Mouse (Mus musculus): ENCODE results near the gene Igdcc3. TPM values are rescaled to one million over a fixed set of nuclear protein-coding genes. Genes with fewer than 3 reads are reported as not detected.

Igdcc3 gene
- polyA plus RNA-seq, 1 experiment from 2014 or later = 0.52 TPM

- H3K4me3 ChIP-seq = peak overlapping the region; percentile 42
- no peaks in the 10 kb centered on the region for H3K36me3 ChIP-seq
- ATAC-seq (ENCODE audit: insufficient number of reproducible peaks, low FRiP score, low TSS enrichment, low read depth) = no peak
- H3K27me3 ChIP-seq = peaks cover 72% of the 10 kb centered on the region
- under 1% methylated on average over 65 of the region's 69 CpGs for whole genome bisulfite sequencing
- H3K9me3 ChIP-seq = no peaks in the 10 kb centered on the region
- peaks cover 12% of the 10 kb centered on the region for H3K4me1 ChIP-seq
- H3K27ac ChIP-seq = no peak overlapping the region
- peak overlapping the region; percentile 23; the same call in 1 of the 2 replicates for H3K9ac ChIP-seq
- peak overlapping the region; percentile 80 for H3K4me2 ChIP-seq
Observed at GRCm38 (mm10) chr9:65162711-65163639, 22.0 kb downstream of the Igdcc3 start.

GRCm38 (mm10) chr9:65164870-65165269 lies 23.9 kb downstream of the Igdcc3 start:
- H3K4me1 ChIP-seq = peaks cover 21% of the 10 kb centered on the region
- WGBS = 19% methylated on average over 1 of the region's 1 CpGs

GRCm38 (mm10) chr9:65166386-65166785 lies 25.4 kb downstream of the Igdcc3 start:
- ATAC-seq (ENCODE audit: insufficient number of reproducible peaks, low FRiP score, low TSS enrichment, low read depth) = no peak
- no peak overlapping the region for H3K9ac ChIP-seq
- no peak overlapping the region for H3K4me2 ChIP-seq
- H3K9me3 ChIP-seq = no peaks in the 10 kb centered on the region
- peaks cover 23% of the 10 kb centered on the region for H3K4me1 ChIP-seq
- H3K27me3 ChIP-seq = peaks cover 47% of the 10 kb centered on the region
- H3K27ac ChIP-seq = no peak overlapping the region
- H3K4me3 ChIP-seq = no peak overlapping the region
- WGBS = 31% methylated on average over 9 of the region's 9 CpGs
- no peaks in the 10 kb centered on the region for H3K36me3 ChIP-seq

More at GRCm38 (mm10) chr9:65164870-65165269, 23.9 kb downstream of the Igdcc3 start:
- Histone ChIP-seq H3K27me3 (peaks cover 61% of the 10 kb centered on the region), H3K9ac (no peak overlapping the region), H3K4me2 (no peak overlapping the region), H3K36me3 (no peaks in the 10 kb centered on the region), H3K4me3 (no peak overlapping the region), H3K9me3 (no peaks in the 10 kb centered on the region), H3K27ac (no peak overlapping the region)
- ATAC-seq (ENCODE audit: insufficient number of reproducible peaks, low FRiP score, low TSS enrichment, low read depth) = no peak

GRCm38 (mm10) chr9:65168534-65168933 lies 27.5 kb downstream of the Igdcc3 start:
- Histone ChIP-seq H3K4me3 (no peak overlapping the region), H3K4me1 (peaks cover 12% of the 10 kb centered on the region), H3K9ac (no peak overlapping the region), H3K9me3 (no peaks in the 10 kb centered on the region), H3K4me2 (no peak overlapping the region), H3K36me3 (no peaks in the 10 kb centered on the region), H3K27me3 (peaks cover 41% of the 10 kb centered on the region), H3K27ac (no peak overlapping the region)
- WGBS = 21% methylated on average over 6 of the region's 6 CpGs
- no peak for ATAC-seq (ENCODE audit: insufficient number of reproducible peaks, low FRiP score, low TSS enrichment, low read depth)

GRCm38 (mm10) chr9:65168952-65169351 lies 28.0 kb downstream of the Igdcc3 start:
- H3K4me2 ChIP-seq = no peak overlapping the region
- no peak overlapping the region for H3K9ac ChIP-seq
- no peaks in the 10 kb centered on the region for H3K9me3 ChIP-seq
- H3K4me3 ChIP-seq = no peak overlapping the region
- H3K36me3 ChIP-seq = no peaks in the 10 kb centered on the region
- no peak for ATAC-seq (ENCODE audit: insufficient number of reproducible peaks, low FRiP score, low TSS enrichment, low read depth)
- H3K4me1 ChIP-seq = peaks cover 12% of the 10 kb centered on the region
- no peak overlapping the region for H3K27ac ChIP-seq
- 23% methylated on average over 4 of the region's 4 CpGs for WGBS
- H3K27me3 ChIP-seq = peaks cover 41% of the 10 kb centered on the region

GRCm38 (mm10) chr9:65172654-65173053 lies 31.7 kb downstream of the Igdcc3 start:
- H3K4me3 ChIP-seq = no peak overlapping the region
- ATAC-seq (ENCODE audit: insufficient number of reproducible peaks, low FRiP score, low TSS enrichment, low read depth) = no peak
- H3K9ac ChIP-seq = no peak overlapping the region
- H3K4me1 ChIP-seq = peaks cover 26% of the 10 kb centered on the region
- WGBS = 24% methylated on average over 9 of the region's 9 CpGs
- peaks cover 40% of the 10 kb centered on the region for H3K27me3 ChIP-seq
- no peak overlapping the region for H3K4me2 ChIP-seq
- no peaks in the 10 kb centered on the region for H3K36me3 ChIP-seq
- H3K27ac ChIP-seq = no peak overlapping the region
- H3K9me3 ChIP-seq = no peaks in the 10 kb centered on the region

GRCm38 (mm10) chr9:65175234-65175938 lies 34.4 kb downstream of the Igdcc3 start:
- Histone ChIP-seq H3K9me3 (no peaks in the 10 kb centered on the region), H3K27ac (no peak overlapping the region), H3K36me3 (no peaks in the 10 kb centered on the region), H3K9ac (no peak overlapping the region), H3K4me1 (peaks cover 33% of the 10 kb centered on the region), H3K27me3 (peaks cover 64% of the 10 kb centered on the region), H3K4me2 (no peak overlapping the region), H3K4me3 (no peak overlapping the region)
- ATAC-seq (ENCODE audit: insufficient number of reproducible peaks, low FRiP score, low TSS enrichment, low read depth) = no peak
- WGBS = 33% methylated on average over 5 of the region's 5 CpGs

- no peak for ATAC-seq (ENCODE audit: insufficient number of reproducible peaks, low FRiP score, low TSS enrichment, low read depth)
- no peak overlapping the region for H3K4me3 ChIP-seq
- no peak overlapping the region for H3K4me2 ChIP-seq
- H3K9ac ChIP-seq = no peak overlapping the region
- H3K9me3 ChIP-seq = no peaks in the 10 kb centered on the region
- no peak overlapping the region for H3K27ac ChIP-seq
- H3K36me3 ChIP-seq = no peaks in the 10 kb centered on the region
- H3K27me3 ChIP-seq = peaks cover 69% of the 10 kb centered on the region
- peaks cover 34% of the 10 kb centered on the region for H3K4me1 ChIP-seq
- WGBS = 32% methylated on average over 9 of the region's 9 CpGs
Observed at GRCm38 (mm10) chr9:65175939-65176871, 35.2 kb downstream of the Igdcc3 start.

- no peak for ATAC-seq (ENCODE audit: insufficient number of reproducible peaks, low FRiP score, low TSS enrichment, low read depth)
- no peak overlapping the region for H3K4me2 ChIP-seq
- peaks cover 34% of the 10 kb centered on the region for H3K4me1 ChIP-seq
- H3K27me3 ChIP-seq = peaks cover 71% of the 10 kb centered on the region
- H3K36me3 ChIP-seq = no peaks in the 10 kb centered on the region
- no peak overlapping the region for H3K4me3 ChIP-seq
- H3K9ac ChIP-seq = no peak overlapping the region
- 80% methylated on average over 3 of the region's 3 CpGs for WGBS
- no peaks in the 10 kb centered on the region for H3K9me3 ChIP-seq
- H3K27ac ChIP-seq = no peak overlapping the region
Observed at GRCm38 (mm10) chr9:65177497-65177896, 36.5 kb downstream of the Igdcc3 start.

GRCm38 (mm10) chr9:65177912-65178311 lies 36.9 kb downstream of the Igdcc3 start:
- no peak overlapping the region for H3K4me3 ChIP-seq

More at GRCm38 (mm10) chr9:65177912-65178311, 36.9 kb downstream of the Igdcc3 start:
- Histone ChIP-seq H3K4me2 (no peak overlapping the region), H3K9ac (no peak overlapping the region), H3K27ac (no peak overlapping the region), H3K27me3 (peaks cover 67% of the 10 kb centered on the region), H3K4me1 (peaks cover 34% of the 10 kb centered on the region), H3K36me3 (no peaks in the 10 kb centered on the region), H3K9me3 (no peaks in the 10 kb centered on the region)
- WGBS = 68% methylated on average over 10 of the region's 10 CpGs
- no peak for ATAC-seq (ENCODE audit: insufficient number of reproducible peaks, low FRiP score, low TSS enrichment, low read depth)
